Mouse (Mus musculus) lung, postnatal 10 days (tissue): ENCODE results near the gene N4bp2.
A peak's percentile ranks its signal among the peaks of the same experiment; 100 is the strongest.

ENCODE experiments used
- DNase-seq: peaks from one replicate; pipeline ENCODE4 v3.0.0; 2021

Gene N4bp2

GRCm38 (mm10) chr5:65831917-65832618, 68.7 kb downstream of the N4bp2 start:
- no peak for DNase-seq

GRCm38 (mm10) chr5:65833092-65833491, 69.8 kb downstream of the N4bp2 start:
- no peak for DNase-seq

DNA sequence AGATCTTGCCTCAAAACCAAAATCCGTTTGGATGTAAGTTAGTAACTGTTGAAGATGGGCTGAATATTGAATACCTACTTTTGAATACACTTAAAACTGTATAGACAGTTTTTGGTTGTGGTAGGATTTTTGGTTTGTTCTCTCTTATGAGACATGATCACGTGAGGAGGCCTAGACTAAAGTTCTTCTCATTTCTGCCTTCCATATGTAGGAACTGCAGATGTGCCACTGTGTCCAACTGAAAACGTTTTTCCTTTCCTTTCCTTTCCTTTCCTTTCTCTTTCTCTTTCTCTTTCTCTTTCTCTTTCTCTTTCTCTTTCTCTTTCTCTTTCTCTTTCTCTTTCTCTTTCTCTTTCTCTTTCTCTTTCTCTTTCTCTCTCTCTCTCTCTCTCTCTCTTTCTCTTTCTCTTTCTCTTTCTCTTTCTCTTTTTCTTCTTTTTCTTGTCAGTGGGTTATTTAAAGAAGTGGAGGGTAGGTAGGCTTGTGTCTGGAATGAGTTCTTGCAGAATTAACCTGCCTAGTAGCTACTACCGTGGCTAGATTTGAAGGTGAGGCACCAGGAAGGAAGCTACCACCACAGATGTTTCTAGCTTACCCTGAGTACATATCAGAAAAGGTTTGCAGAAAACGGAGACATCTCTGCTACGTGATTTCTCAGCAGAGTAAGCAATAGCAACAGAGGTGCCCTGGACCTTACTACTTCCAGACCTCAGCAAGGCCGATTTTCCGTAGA, 70.6 kb downstream of the N4bp2 start:
- DNase-seq: no peak

GRCm38 (mm10) chr5:65838053-65838452, 74.7 kb downstream of the N4bp2 start:
- no peak for DNase-seq

- DNase-seq: no peak
These were observed 79.6 kb downstream of the N4bp2 start for GRCm38 (mm10) chr5:65842947-65843346.

DNA sequence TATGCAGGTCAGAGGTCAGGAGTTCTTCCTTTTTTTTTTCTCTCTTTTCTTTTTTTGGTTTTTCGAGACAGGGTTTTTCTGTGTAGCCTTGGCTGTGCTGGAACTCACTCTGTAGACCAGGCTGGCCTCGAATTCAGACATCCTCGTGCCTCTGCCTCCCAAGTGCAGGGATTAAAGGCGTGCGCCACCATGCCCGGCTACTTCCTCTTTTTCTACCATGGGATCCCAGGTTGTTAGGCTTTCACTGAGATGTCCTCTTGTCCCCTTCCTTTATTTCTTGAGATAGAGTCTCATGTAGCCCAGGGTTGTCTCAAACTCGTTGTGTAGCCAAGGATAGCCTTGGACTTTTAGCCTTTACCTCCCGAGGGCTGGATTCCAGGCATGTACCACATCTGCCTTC, 83.2 kb downstream of the N4bp2 start:
- DNase-seq: no peak

- no peak for DNase-seq
These were observed 83.6 kb downstream of the N4bp2 start for GRCm38 (mm10) chr5:65846958-65847357.

- DNase-seq: no peak
These were observed 84.3 kb downstream of the N4bp2 start for GRCm38 (mm10) chr5:65847656-65848055.

- peak; percentile 47 for DNase-seq
These were observed 87.4 kb downstream of the N4bp2 start for GRCm38 (mm10) chr5:65850765-65851164.

DNA sequence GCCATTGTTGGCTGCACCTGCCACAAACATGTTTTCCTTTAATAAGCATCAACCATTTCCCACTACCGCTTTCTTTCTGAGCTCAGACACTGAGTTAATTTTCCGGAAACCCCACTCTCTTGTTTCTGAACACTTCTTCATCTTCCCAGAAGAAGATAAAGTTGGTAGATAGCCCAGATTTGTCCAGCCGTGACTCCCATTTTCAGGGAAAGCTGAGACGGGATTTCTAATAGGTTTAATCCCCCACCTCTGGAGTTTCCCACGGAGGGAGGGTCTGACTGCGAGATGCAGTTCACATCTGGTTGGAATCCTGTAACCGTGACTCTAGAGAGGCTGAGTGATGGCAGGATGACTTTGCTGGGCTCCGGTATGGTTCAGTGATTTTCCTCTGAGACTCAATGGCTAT, 91.5 kb downstream of the N4bp2 start:
- no peak for DNase-seq

DNA sequence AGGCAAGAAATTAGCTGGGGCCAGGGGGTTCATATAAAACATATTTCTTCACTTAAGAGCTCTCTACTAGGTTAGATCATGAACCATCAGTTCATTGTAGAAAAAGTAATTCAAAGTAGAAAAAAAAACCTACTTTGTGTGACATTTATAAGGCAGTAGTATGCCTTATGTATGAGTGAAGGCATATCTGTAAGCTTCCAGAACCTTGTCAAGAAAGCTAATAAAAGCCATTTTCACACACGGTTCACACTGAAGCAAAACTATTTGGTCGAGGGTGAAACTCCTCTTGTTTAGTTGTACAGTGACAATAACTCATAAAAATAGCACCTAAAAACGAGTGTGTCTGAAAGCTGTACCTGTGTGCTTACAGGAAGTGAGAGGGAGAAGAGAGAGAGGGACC, 92.2 kb downstream of the N4bp2 start:
- DNase-seq: no peak

- no peak for DNase-seq
These were observed 93.5 kb downstream of the N4bp2 start for GRCm38 (mm10) chr5:65856591-65857411.

DNA sequence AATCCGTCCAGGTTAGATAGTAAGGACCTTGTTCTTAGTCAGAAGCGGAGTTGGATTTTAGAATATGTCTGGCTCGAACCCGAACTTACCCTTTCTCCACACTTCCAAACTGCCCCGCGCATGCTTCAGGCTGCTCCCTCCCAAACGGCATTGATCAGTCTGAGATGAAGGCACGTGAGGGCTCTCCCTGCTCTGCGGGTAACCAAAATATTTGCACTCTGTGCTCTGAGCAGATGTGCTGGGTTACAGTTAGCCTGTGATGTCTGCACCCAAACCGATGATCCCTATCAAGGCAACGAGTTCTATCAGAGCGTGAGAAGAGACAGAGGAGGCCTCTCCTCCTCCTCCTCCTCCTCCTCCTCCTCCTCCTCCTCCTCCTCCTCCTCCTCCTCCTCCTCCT, 94.6 kb downstream of the N4bp2 start:
- DNase-seq: no peak

DNA sequence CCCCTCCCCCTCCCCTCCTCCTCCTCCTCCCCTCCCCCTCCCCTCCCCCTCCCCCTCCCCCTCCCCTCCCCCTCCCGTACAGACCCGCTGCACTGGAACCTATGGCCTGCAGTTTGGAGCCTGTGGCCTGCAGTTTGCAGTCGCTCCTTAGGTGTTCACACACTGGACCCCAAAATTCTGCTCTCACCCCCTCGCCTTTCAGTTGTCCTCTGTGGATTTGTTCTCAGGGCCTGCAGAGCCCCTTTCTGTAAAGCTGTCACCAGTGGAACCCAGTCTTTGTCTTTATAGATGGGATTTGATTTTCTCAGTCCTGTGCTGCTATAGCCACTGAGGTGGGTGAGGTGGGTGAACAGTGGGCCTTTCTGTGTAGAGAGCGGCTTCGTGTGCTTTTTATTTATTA, 95.0 kb downstream of the N4bp2 start:
- DNase-seq: no peak

DNA sequence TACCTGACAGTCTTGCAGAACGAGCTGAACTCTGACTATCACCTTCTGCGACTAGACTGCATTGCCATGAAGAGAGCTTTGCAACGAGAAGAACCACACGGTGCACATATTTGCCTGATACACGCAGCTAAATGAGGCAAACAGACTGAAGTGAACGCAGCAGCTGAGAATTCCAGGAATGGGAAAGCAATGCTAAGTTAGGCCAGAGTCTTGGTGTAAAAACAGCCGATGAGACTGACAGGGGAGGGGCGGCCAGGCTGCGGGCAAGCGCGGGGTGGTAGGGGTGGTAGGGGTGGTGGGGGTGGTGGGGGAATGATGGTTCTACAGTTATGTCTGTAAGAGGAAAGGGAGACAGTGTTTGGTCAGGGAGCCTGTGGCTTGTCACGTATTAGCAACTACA, 95.6 kb downstream of the N4bp2 start:
- DNase-seq: peak; percentile 48

- DNase-seq: peak; percentile 21
These were observed 96.1 kb downstream of the N4bp2 start for GRCm38 (mm10) chr5:65859396-65859795.

GRCm38 (mm10) chr5:65860281-65861000, 97.1 kb downstream of the N4bp2 start:
- no peak for DNase-seq

- DNase-seq: no peak
These were observed 98.0 kb downstream of the N4bp2 start, which contains the start of gene Rhoh for GRCm38 (mm10) chr5:65861154-65861944. TSS of gene Rhoh (plus strand) at chr5:65861213.

DNA sequence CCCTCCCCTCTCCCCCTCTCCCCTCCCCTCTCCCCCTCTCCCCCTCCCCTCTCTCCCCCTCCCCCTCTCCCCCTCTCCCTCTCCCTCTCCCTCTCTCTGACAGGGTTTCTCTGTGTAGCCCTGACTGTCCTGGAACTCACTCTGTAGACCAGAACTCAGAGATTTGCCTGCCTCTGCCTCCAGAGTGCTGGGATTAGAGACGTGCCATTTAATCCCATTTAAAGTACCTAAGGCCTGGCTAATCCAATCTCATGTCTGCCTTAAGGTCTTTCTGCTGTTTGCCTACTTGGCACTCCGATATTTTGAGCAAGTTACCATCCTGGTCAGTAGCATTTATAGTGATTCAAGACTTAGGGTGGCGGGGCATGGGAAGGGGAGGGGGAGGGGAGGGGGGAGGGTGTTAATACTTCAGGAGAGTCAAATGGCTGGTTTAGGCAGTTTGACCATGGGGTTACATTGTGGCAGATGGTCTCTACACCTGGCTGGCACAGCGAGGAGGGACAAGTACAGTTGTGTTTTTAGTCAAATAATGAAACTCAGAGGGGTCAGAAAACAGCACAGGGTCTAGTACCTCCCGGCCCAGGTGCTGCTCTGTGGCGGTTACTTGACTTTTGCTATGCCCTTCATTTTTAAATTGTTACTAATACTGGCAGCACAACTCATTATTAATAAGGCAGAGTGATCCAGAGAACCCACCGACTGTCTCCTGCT, 99.1 kb downstream of the N4bp2 start:
- DNase-seq: no peak

DNA sequence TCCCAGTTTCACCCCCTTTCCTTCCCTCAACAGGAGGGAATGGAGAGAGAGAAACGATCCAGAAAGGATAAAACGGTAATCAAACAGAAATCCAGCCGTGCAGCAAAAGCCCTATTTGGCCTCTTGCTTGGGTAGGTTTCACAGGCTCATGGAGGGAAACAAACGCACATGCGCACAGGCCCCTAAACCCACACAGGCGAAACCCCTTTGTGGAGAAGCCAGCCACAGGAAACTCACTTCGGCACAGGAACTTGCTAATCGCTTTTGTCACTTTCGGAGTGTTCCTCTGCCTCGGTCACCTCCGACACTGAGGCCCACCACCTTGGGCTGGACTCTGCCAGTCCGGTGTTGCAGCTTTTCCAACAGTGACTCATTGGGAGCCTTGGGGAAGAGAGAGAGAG, 100.0 kb downstream of the N4bp2 start:
- DNase-seq: peak; percentile 44

DNA sequence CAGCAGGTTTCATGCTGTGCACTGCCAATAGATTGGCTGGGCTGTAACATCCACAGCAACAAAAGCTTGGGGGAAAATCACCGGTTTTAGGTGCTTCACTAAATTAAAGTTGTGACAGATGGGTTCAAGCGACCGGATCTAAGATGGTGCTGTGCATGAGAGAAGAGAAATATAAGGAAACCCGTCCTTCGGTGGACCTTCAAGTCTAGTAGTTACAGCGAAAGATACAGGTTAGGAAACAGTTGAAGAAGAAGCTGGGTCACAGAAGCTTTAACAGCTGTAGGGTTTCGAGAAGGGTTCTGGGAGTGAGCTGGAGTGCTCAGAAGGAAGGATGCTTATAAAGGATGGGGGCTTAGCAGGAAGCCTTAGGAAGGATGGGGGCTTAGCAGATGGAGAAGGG, 101.2 kb downstream of the N4bp2 start:
- DNase-seq: no peak
